Mouse (Mus musculus): ENCODE results near the gene Rgl2. TPM values are rescaled to one million over a fixed set of nuclear protein-coding genes. Genes with fewer than 3 reads are reported as not detected.
"Not testable (repeated sequence)": the region's sequence is repeated elsewhere in the genome, so short reads cannot be mapped to it uniquely, and the experiment has no call there.

Gene Rgl2
- total RNA-seq (2021), result 10 to 100 TPM; 37.0 to 45.9 TPM
- long read RNA-seq, experiment 1, transcript Rgl2-201 (18 exons, 3,252 nt), result major isoform, 21 of 57 reads
- long read RNA-seq, experiment 1, partial matches to known transcripts, result 14 of 57 reads
- long read RNA-seq, experiment 1, other reads (novel, unspliced or antisense), result 22 of 57 reads
- long read RNA-seq, experiment 2, transcript Rgl2-201 (18 exons, 3,252 nt), result major isoform, 12 of 29 reads
- long read RNA-seq, experiment 2, partial matches to known transcripts, result 8 of 29 reads
- long read RNA-seq, experiment 2, other reads (novel, unspliced or antisense), result 9 of 29 reads

- peak; percentile 94 to 95 for DNase-seq
Observed at GRCm38 (mm10) chr17:33929371-33930279, at the start of gene Rgl2. Gene Rgl2, plus strand, starts transcription at chr17:33929543.

GRCm38 (mm10) chr17:33884320-33884719, 45.0 kb upstream of the Rgl2 start:
- not testable (repeated sequence) for DNase-seq

- DNase-seq, result not testable (repeated sequence)
Observed at GRCm38 (mm10) chr17:33887802-33888201, 41.5 kb upstream of the Rgl2 start.

- DNase-seq, result not testable (repeated sequence)
Observed at GRCm38 (mm10) chr17:33888230-33888629, 41.1 kb upstream of the Rgl2 start.

GRCm38 (mm10) chr17:33889941-33890532, 39.3 kb upstream of the Rgl2 start:
- DNase-seq, result not testable (repeated sequence)

- DNase-seq, result peak; percentile 98 to 99
Observed at GRCm38 (mm10) chr17:33890533-33891059, 38.7 kb upstream of the Rgl2 start, which contains the start of gene Kifc1. Gene Kifc1, minus strand, starts transcription at chr17:33890661.

- DNase-seq, result no peak
Observed at GRCm38 (mm10) chr17:33891357-33891756, 38.0 kb upstream of the Rgl2 start.

- DNase-seq, result not testable (repeated sequence)
Observed at GRCm38 (mm10) chr17:33891892-33892291, 37.5 kb upstream of the Rgl2 start.

- no peak for DNase-seq
Observed at GRCm38 (mm10) chr17:33892429-33892828, 36.9 kb upstream of the Rgl2 start.

- DNase-seq, result not testable (repeated sequence)
Observed at GRCm38 (mm10) chr17:33893011-33893410, 36.3 kb upstream of the Rgl2 start.

- peak in 1 of 2 experiments; percentile 60 for DNase-seq
Observed at GRCm38 (mm10) chr17:33897114-33897794, 32.1 kb upstream of the Rgl2 start.

GRCm38 (mm10) chr17:33898193-33898592, 31.1 kb upstream of the Rgl2 start:
- DNase-seq, result not testable (repeated sequence)

GRCm38 (mm10) chr17:33899642-33900041, 29.7 kb upstream of the Rgl2 start:
- no peak for DNase-seq

- no peak for DNase-seq
Observed at GRCm38 (mm10) chr17:33900281-33900988, 28.9 kb upstream of the Rgl2 start.

- DNase-seq, result no peak
Observed at GRCm38 (mm10) chr17:33900989-33901314, 28.4 kb upstream of the Rgl2 start.

- no peak for DNase-seq
Observed at GRCm38 (mm10) chr17:33901653-33902052, 27.7 kb upstream of the Rgl2 start.

GRCm38 (mm10) chr17:33902079-33902478, 27.3 kb upstream of the Rgl2 start:
- DNase-seq, result no peak

GRCm38 (mm10) chr17:33902491-33902890, 26.9 kb upstream of the Rgl2 start:
- DNase-seq, result no peak

- not testable (repeated sequence) for DNase-seq
Observed at GRCm38 (mm10) chr17:33903911-33904651, 25.3 kb upstream of the Rgl2 start.

- DNase-seq, result not testable (repeated sequence)
Observed at GRCm38 (mm10) chr17:33904835-33905234, 24.5 kb upstream of the Rgl2 start, which contains the start of gene Platr17. Gene Platr17, plus strand, starts transcription at chr17:33905135.

All from adrenal gland, postnatal 36 days (tissue).